Mouse (Mus musculus) activated CD4-positive, CD25-positive, alpha-beta regulatory T cell (primary cell): ENCODE measurements around the gene Olfr525. TPM values are rescaled to one million over a fixed set of nuclear protein-coding genes. Genes with fewer than 3 reads are reported as not detected.

Experiments
- polyA plus RNA-seq, 2 experiments: library from polyadenylated mRNA; unstranded; fragments of 100-300 nt; shearing (Covaris generic); gene quantifications; one replicate each; pipeline ENCODE4 v1.2.1; 2017

The Olfr525 gene
- polyA plus RNA-seq: under 1 TPM in 1 of 2 experiments, not detected in 1; 0.10 TPM

DNA sequence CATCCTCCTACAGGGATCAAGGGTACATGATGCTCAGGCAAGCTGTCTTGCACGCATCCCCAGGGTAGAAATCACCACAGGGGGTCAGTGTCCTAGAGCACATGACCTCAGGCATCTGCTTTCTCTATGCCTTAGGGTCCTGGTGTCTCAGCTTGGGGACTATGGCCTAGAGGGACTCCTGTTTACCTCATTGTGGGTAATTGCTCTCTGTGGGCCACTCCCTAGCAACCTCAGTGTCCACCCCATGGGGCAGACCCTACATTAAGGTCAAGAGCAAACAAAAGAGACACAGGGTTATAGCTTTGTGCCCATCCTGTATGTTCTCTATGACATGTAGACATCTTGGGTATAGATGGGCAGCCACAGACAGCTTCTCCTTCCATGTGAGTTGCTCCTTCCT lies at the start of gene Olfr525:
TSS of gene Olfr525 (plus strand) at position 301 of the 400 bp plus-strand sequence.

DNA sequence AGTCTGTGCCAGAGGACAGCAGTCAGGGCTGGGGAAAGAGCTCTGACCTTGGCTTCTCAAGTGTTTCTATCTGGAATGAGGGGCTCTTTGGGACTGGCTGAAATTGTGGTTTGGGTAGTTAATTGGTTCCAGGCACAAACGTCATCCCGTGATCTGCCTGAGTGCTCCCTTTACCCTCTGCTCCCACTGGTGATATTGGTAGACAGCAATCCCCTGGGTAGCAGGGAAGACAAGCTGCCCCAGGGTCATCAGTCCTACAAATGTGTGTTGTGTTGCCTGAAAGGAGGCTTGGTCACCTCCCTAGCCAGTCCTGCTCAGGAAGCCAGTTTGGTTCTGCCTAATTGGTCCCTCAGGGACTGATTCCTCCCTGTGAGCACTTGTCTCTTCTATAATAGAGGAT lies 13.1 kb downstream of the Olfr525 start, which contains the start of gene Olfr527:
TSS of gene Olfr527 (plus strand) at position 301 of the 400 bp plus-strand sequence.

DNA sequence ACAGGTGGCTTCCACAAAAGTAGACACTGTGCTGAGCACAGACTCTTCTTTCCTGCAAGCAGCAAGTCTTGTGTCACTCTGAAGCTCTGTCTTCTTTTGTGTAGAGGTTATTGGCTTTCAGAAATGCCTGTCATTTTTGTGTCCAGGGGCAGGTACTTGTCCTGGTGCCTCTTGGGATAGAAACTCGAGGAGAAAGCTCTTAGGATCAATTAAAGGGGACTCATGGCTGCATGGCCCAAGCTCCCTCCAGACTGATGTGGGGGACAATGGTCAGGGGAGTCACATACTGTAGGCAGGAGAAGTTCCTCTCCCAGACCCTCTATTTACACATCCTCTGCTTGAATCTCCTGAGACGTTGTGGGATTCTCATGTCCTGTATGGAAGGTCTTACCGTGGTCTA lies 40.9 kb downstream of the Olfr525 start, which contains the start of gene Olfr60:
TSS of gene Olfr60 (minus strand) at position 101 of the 400 bp plus-strand sequence.

DNA sequence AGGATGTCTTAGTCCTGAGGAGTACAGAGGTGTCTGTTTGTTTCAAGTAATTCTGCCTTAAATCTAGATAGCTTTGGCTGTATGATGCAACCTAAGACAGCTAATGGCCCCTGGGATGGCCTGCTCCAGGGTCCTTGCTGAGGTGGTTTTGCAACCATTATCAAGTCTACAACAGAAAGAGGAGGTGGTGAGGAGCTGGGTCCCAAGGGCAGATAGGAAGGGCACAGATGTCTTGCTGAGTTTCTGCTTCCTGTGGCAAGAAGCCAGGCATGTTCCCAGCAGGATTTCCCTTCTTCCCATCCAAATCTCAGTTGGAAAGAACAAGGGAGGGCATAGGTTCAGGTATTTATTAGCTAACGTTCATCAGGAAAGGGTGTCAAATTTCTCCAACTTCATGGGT lies 55.6 kb downstream of the Olfr525 start, which contains the start of gene Olfr530:
TSS of gene Olfr530 (minus strand) at position 101 of the 400 bp plus-strand sequence.

Other genes starting within 250 kb of the Olfr525 start
- gene Caly, start 238.3 kb upstream of the Olfr525 start, polyA plus RNA-seq: not detected
- gene Prap1, start 227.5 kb upstream of the Olfr525 start, polyA plus RNA-seq: not detected
- gene Fuom, start 218.4 kb upstream of the Olfr525 start, polyA plus RNA-seq: 10 to 100 TPM; 13.4 to 15.1 TPM
- gene Paox, start 205.1 kb upstream of the Olfr525 start, polyA plus RNA-seq: 1 to 10 TPM; 5.1 to 9.2 TPM
- 10 to 100 TPM; 54.2 to 70.6 TPM for gene Echs1, start 204.4 kb upstream of the Olfr525 start, polyA plus RNA-seq
- 10 to 100 TPM; 21.0 to 44.0 TPM for gene Mtg1, start 183.3 kb upstream of the Olfr525 start, polyA plus RNA-seq
- not detected for gene Sprn, start 166.0 kb upstream of the Olfr525 start, polyA plus RNA-seq
- not detected for gene Olfr522, start 156.1 kb upstream of the Olfr525 start, polyA plus RNA-seq
- gene Olfr523, start 147.6 kb upstream of the Olfr525 start, polyA plus RNA-seq: not detected
- gene Olfr524, start 114.9 kb upstream of the Olfr525 start, polyA plus RNA-seq: under 1 TPM in 1 of 2 experiments, not detected in 1; 0.18 TPM
- gene Cd163l1, start 102.6 kb upstream of the Olfr525 start, polyA plus RNA-seq: under 1 TPM in 1 of 2 experiments, not detected in 1; 0.29 TPM
- 1 to 10 TPM in 1 of 2 experiments, not detected in 1; 1.1 TPM for gene 5830411N06Rik, start 73.6 kb upstream of the Olfr525 start, polyA plus RNA-seq
- gene Olfr527, start 13.2 kb downstream of the Olfr525 start, polyA plus RNA-seq: not detected
- under 1 TPM in 1 of 2 experiments, not detected in 1; 0.21 TPM for gene Olfr60, start 40.8 kb downstream of the Olfr525 start, polyA plus RNA-seq
- gene Olfr530, start 55.5 kb downstream of the Olfr525 start, polyA plus RNA-seq: under 1 TPM in 1 of 2 experiments, not detected in 1; 0.54 TPM
- gene Olfr531, start 82.1 kb downstream of the Olfr525 start, polyA plus RNA-seq: under 1 TPM in 1 of 2 experiments, not detected in 1; 0.14 TPM
- not detected for gene Olfr532, start 100.8 kb downstream of the Olfr525 start, polyA plus RNA-seq
- under 1 TPM in 1 of 2 experiments, not detected in 1; 0.23 TPM for gene Olfr533, start 142.5 kb downstream of the Olfr525 start, polyA plus RNA-seq
- not detected for gene Olfr535, start 163.4 kb downstream of the Olfr525 start, polyA plus RNA-seq
- gene Olfr536, start 186.5 kb downstream of the Olfr525 start, polyA plus RNA-seq: not detected
- gene Olfr538, start 247.0 kb downstream of the Olfr525 start, polyA plus RNA-seq: not detected